Mouse (Mus musculus) hindbrain, embryonic 15.5 days (tissue): Measurements from ENCODE around the gene Zfp174. TPM values are rescaled to one million over a fixed set of nuclear protein-coding genes. Genes with fewer than 3 reads are reported as not detected.

Experiments used
- ATAC-seq: fragments of 200-750 bp; cut with Nextera tagmentation; 2 replicates; pipeline ENCODE4 v1.8.0; 2017; ENCODE audit warnings: low read depth, moderate number of reproducible peaks, moderate TSS enrichment; ENCODE audit not compliant: low FRiP score
- H3K27ac ChIP-seq: fragments of 300-500 bp; sonication (generic); replicated peaks from 2 replicates; pipeline ENCODE4 v1.5.1; 2015; ENCODE audit warnings: mild to moderate bottlenecking, inconsistent platforms
- H3K27me3 ChIP-seq: fragments of 300-500 bp; sonication (generic); 2 replicates; pipeline ENCODE4 v1.6.1; 2015; ENCODE audit warnings: control low read depth, inconsistent platforms
- H3K36me3 ChIP-seq: fragments of 300-500 bp; sonication (generic); 2 replicates; pipeline ENCODE4 v1.6.1; 2015; ENCODE audit warnings: control low read depth, inconsistent platforms
- H3K4me1 ChIP-seq: fragments of 300-500 bp; sonication (generic); replicated peaks from 2 replicates; pipeline ENCODE4 v1.6.1; 2015; ENCODE audit warnings: control low read depth, inconsistent platforms
- H3K4me2 ChIP-seq: fragments of 300-500 bp; sonication (generic); 2 replicates; pipeline ENCODE4 v1.6.1; 2015; ENCODE audit warnings: moderate library complexity, mild to moderate bottlenecking, inconsistent platforms
- H3K4me3 ChIP-seq: fragments of 300-500 bp; sonication (generic); 2 replicates; pipeline ENCODE4 v1.5.1; 2015; ENCODE audit warnings: mild to moderate bottlenecking, inconsistent platforms
- H3K9ac ChIP-seq: fragments of 300-500 bp; sonication (generic); 2 replicates; pipeline ENCODE4 v1.6.1; 2015; ENCODE audit warnings: inconsistent platforms
- H3K9me3 ChIP-seq: fragments of 300-500 bp; sonication (generic); 2 replicates; pipeline ENCODE4 v1.6.1; 2016; ENCODE audit warnings: control low read depth, inconsistent platforms
- WGBS: fragments of 180-500 bp; shearing (Covaris S2); methylation state at CpG from one replicate; pipeline ENCODE4 v1.1.7; 2015; 5-methylcytosine and 5-hydroxymethylcytosine counted together
- polyA plus RNA-seq: library from polyadenylated mRNA; unstranded; fragments of >200 nt; fragmentation: Nextera tagmentation; extraction: Ambion mirVana; gene quantifications from 2 replicates; pipeline ENCODE4 v1.2.1, GENCODE M21; 2015

The Zfp174 gene
- polyA plus RNA-seq, 1 experiment from 2014 or later = 2.8 TPM

DNA sequence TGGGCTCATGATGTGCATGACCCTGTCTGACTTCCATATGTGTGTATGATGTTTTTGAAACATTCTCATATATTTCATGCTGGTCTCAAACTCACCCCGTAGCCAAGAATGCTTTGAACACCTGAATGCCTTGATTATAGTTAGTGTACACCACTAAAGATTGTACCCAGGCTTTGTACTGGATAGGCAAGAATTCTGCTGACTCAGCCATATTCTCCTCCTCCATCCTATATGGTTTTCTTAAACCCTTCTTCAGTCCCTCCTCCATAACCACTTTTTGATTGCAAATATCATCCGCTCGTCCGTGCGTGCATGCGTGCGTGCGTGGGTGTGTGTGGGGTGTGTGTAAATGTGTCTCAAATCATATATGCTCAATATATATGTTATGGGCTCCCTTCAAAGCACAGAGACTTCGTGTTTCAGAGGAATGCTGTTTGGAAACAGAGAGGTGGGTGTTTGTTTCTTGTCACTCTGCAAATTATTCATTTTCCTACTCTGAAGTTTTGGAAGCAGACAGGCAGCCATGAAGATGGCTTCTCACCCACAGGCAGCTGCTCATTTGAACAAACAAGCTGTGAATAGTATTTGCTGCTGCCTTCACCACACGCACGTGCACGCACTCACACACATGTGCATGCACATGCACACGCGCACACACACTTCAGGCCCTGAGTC lies 44.7 kb downstream of the Zfp174 start:
- 95% methylated on average over 14 of the region's 14 CpGs for WGBS
- Histone ChIP-seq H3K4me1 (0 out of 2 replicates have a peak, but pooled peaks cover 4% of the 10 kb centered on the region), H3K4me3 (no peak overlapping the region), H3K4me2 (no peak overlapping the region), H3K27ac (no peak overlapping the region), H3K9ac (no peak overlapping the region), H3K27me3 (no peaks in the 10 kb centered on the region), H3K36me3 (peaks cover 10% of the 10 kb centered on the region), H3K9me3 (no peaks in the 10 kb centered on the region)
- ATAC-seq = no peak

- no peaks in the 10 kb centered on the region for H3K27me3 ChIP-seq
- no peak overlapping the region for H3K9ac ChIP-seq
- no peak overlapping the region for H3K4me2 ChIP-seq
- no peaks in the 10 kb centered on the region for H3K4me1 ChIP-seq
- H3K9me3 ChIP-seq = no peaks in the 10 kb centered on the region
- H3K4me3 ChIP-seq = no peak overlapping the region
- WGBS = 80% methylated on average over 3 of the region's 3 CpGs
- no peak overlapping the region for H3K27ac ChIP-seq
- peaks cover 28% of the 10 kb centered on the region for H3K36me3 ChIP-seq
- ATAC-seq = no peak
Observed at GRCm38 (mm10) chr16:3893739-3894138, 46.7 kb downstream of the Zfp174 start.

DNA sequence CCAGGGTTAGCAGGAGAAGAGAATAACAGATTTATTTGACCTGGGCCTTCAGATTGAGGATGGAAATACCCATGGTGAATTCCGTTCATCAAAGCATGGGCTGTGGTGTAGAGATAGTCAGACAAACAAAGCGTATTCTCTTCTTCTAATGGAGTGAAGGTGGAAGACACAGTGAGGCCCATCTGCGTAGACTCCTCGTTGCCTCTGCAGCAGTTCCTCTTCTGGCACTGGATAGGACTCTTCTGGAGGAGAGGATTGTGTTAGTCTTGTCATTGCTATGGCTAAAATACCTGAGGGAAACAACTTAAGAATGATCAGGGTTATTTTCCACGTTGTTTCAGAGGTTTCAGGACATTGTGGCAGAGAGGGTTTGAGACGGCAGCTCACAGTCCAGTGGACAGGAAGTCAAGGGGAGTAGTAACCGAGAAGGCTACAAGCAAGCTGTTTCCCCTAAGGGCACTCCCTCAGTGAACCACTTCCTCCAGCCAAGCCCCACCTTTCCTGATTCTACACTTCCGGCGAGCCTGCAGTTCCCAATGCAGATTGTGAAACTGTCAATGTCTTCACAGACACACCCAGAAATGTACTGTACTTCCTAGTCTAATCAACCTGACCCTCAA lies 48.2 kb downstream of the Zfp174 start:
- H3K9ac ChIP-seq = no peak overlapping the region
- H3K4me1 ChIP-seq = no peaks in the 10 kb centered on the region
- peaks cover 44% of the 10 kb centered on the region for H3K36me3 ChIP-seq
- H3K4me2 ChIP-seq = no peak overlapping the region
- no peak overlapping the region for H3K4me3 ChIP-seq
- WGBS = 89% methylated on average over 9 of the region's 9 CpGs
- H3K27me3 ChIP-seq = no peaks in the 10 kb centered on the region
- no peak for ATAC-seq
- H3K27ac ChIP-seq = peak overlapping the region; percentile 28; the same call in 1 of the 2 replicates
- no peaks in the 10 kb centered on the region for H3K9me3 ChIP-seq

DNA sequence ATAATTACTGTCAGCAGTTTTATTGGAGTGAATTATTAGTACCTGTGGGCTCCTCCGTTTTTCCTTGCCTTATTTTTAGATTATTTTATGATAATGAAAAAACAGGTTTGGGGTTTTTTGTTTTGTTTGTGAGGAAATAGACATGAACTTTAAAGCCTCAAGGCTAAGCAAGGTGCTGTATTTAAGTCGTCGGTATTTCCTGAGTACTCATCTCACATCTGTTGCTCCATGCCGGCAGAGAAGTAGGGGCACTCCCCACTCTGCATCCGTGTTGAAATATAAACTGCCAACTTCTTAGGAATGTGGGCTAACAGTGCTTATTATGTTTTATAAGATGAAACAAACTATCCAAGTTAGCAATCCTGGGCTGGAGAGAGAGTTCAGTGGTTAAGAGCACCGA lies 49.0 kb downstream of the Zfp174 start:
- ATAC-seq = no peak
- Histone ChIP-seq H3K27me3 (no peaks in the 10 kb centered on the region), H3K36me3 (peaks cover 51% of the 10 kb centered on the region), H3K4me1 (no peaks in the 10 kb centered on the region), H3K9ac (no peak overlapping the region), H3K4me2 (no peak overlapping the region), H3K4me3 (no peak overlapping the region), H3K9me3 (no peaks in the 10 kb centered on the region), H3K27ac (no peak overlapping the region)
- WGBS = 88% methylated on average over 6 of the region's 6 CpGs

DNA sequence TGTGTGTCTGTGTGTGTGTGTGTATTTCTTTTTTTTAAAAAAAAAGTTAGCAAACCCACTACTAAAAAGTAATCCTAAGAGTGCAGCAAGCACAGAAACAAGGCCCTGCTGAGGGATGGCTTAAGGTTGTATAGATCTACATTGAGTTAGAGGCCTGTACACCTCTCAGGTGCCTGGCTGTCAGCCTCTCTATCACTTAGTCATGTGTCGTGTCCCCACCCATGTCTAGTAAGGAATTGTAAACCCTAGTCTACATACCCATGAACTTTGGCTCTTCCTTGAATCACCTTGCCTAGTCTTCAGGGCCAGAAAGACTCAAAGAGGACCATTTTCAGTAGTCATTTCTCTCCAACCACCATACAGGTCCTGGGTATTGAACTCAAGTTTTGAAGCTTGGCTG lies 49.5 kb downstream of the Zfp174 start:
- H3K9me3 ChIP-seq = no peaks in the 10 kb centered on the region
- 89% methylated on average over 1 of the region's 1 CpGs for WGBS
- no peaks in the 10 kb centered on the region for H3K27me3 ChIP-seq
- H3K36me3 ChIP-seq = peaks cover 56% of the 10 kb centered on the region
- H3K4me3 ChIP-seq = no peak overlapping the region
- H3K4me1 ChIP-seq = no peaks in the 10 kb centered on the region
- H3K27ac ChIP-seq = no peak overlapping the region
- H3K9ac ChIP-seq = no peak overlapping the region
- ATAC-seq = no peak
- H3K4me2 ChIP-seq = no peak overlapping the region

GRCm38 (mm10) chr16:3907471-3907870 lies 60.4 kb downstream of the Zfp174 start:
- Histone ChIP-seq H3K27ac (no peak overlapping the region), H3K4me3 (no peak overlapping the region), H3K9me3 (no peaks in the 10 kb centered on the region), H3K36me3 (peaks cover 26% of the 10 kb centered on the region), H3K27me3 (no peaks in the 10 kb centered on the region), H3K4me2 (peak overlapping the region; percentile 69), H3K4me1 (peaks cover 16% of the 10 kb centered on the region), H3K9ac (no peak overlapping the region)
- WGBS = 78% methylated on average over 2 of the region's 2 CpGs
- no peak for ATAC-seq

Other genes starting within 250 kb of the Zfp174 start
- not detected in 2 replicates for gene Mefv, start 129.2 kb upstream of the Zfp174 start, polyA plus RNA-seq
- gene Zfp263, start 103.2 kb upstream of the Zfp174 start, polyA plus RNA-seq = 46.7 and 47.5 TPM in 2 replicates
- not detected in 2 replicates for gene Olfr15, start 16.4 kb upstream of the Zfp174 start, polyA plus RNA-seq
- gene Naa60, start 25.1 kb downstream of the Zfp174 start, polyA plus RNA-seq = 93.0 and 102 TPM in 2 replicates
- 14.8 and 14.9 TPM in 2 replicates for gene Zfp597, start 37.3 kb downstream of the Zfp174 start, polyA plus RNA-seq
- gene Gm20695, start 37.4 kb downstream of the Zfp174 start, polyA plus RNA-seq = 1.6 and 1.7 TPM in 2 replicates
- gene 1700037C18Rik, start 61.4 kb downstream of the Zfp174 start, polyA plus RNA-seq = 13.3 and 18.1 TPM in 2 replicates
- 37.7 and 38.2 TPM in 2 replicates for gene Cluap1, start 61.5 kb downstream of the Zfp174 start, polyA plus RNA-seq
- 0.92 and 0.93 TPM in 2 replicates for gene Nlrc3, start 129.4 kb downstream of the Zfp174 start, polyA plus RNA-seq
- gene Slx4, start 156.5 kb downstream of the Zfp174 start, polyA plus RNA-seq = 27.4 and 31.3 TPM in 2 replicates
- 4.3 and 7.8 TPM in 2 replicates for gene Dnase1, start 189.7 kb downstream of the Zfp174 start, polyA plus RNA-seq
- 52.4 and 54.4 TPM in 2 replicates for gene Trap1, start 230.6 kb downstream of the Zfp174 start, polyA plus RNA-seq